Mouse (Mus musculus): ENCODE data around the gene Med9. TPM values are rescaled to one million over a fixed set of nuclear protein-coding genes. Genes with fewer than 3 reads are reported as not detected.

Gene Med9
- 10 to 100 TPM; 34.7 to 38.8 TPM for total RNA-seq (2021)

- peak; percentile 95 to 97 for DNase-seq (ENCODE audit: extremely low spot score in 1 of 2, low spot score in 1 of 2)
Observed at GRCm38 (mm10) chr11:59947752-59948400, at the start of gene Med9. Gene Med9, plus strand, starts transcription at chr11:59948206.

GRCm38 (mm10) chr11:59899711-59900685, 48.0 kb upstream of the Med9 start:
- DNase-seq (ENCODE audit: extremely low spot score in 1 of 2, low spot score in 1 of 2): no peak

GRCm38 (mm10) chr11:59900995-59901394, 47.0 kb upstream of the Med9 start:
- no peak for DNase-seq (ENCODE audit: extremely low spot score in 1 of 2, low spot score in 1 of 2)

- no peak for DNase-seq (ENCODE audit: extremely low spot score in 1 of 2, low spot score in 1 of 2)
Observed at GRCm38 (mm10) chr11:59902045-59902726, 45.8 kb upstream of the Med9 start.

GRCm38 (mm10) chr11:59906521-59907123, 41.4 kb upstream of the Med9 start:
- no peak for DNase-seq (ENCODE audit: extremely low spot score in 1 of 2, low spot score in 1 of 2)

- DNase-seq (ENCODE audit: extremely low spot score in 1 of 2, low spot score in 1 of 2): no peak
Observed at GRCm38 (mm10) chr11:59908446-59908845, 39.6 kb upstream of the Med9 start.

GRCm38 (mm10) chr11:59910586-59910985, 37.4 kb upstream of the Med9 start:
- no peak for DNase-seq (ENCODE audit: extremely low spot score in 1 of 2, low spot score in 1 of 2)

GRCm38 (mm10) chr11:59911523-59911922, 36.5 kb upstream of the Med9 start:
- DNase-seq (ENCODE audit: extremely low spot score in 1 of 2, low spot score in 1 of 2): no peak

- no peak for DNase-seq (ENCODE audit: extremely low spot score in 1 of 2, low spot score in 1 of 2)
Observed at GRCm38 (mm10) chr11:59913702-59914101, 34.3 kb upstream of the Med9 start.

GRCm38 (mm10) chr11:59918014-59918413, 30.0 kb upstream of the Med9 start:
- DNase-seq (ENCODE audit: extremely low spot score in 1 of 2, low spot score in 1 of 2): no peak

GRCm38 (mm10) chr11:59919401-59919800, 28.6 kb upstream of the Med9 start:
- DNase-seq (ENCODE audit: extremely low spot score in 1 of 2, low spot score in 1 of 2): no peak

- DNase-seq (ENCODE audit: extremely low spot score in 1 of 2, low spot score in 1 of 2): no peak
Observed at GRCm38 (mm10) chr11:59920331-59920730, 27.7 kb upstream of the Med9 start.

GRCm38 (mm10) chr11:59921265-59921664, 26.7 kb upstream of the Med9 start:
- DNase-seq (ENCODE audit: extremely low spot score in 1 of 2, low spot score in 1 of 2): no peak

GRCm38 (mm10) chr11:59930031-59930430, 18.0 kb upstream of the Med9 start:
- DNase-seq (ENCODE audit: extremely low spot score in 1 of 2, low spot score in 1 of 2): no peak

- no peak for DNase-seq (ENCODE audit: extremely low spot score in 1 of 2, low spot score in 1 of 2)
Observed at GRCm38 (mm10) chr11:59932560-59933337, 15.3 kb upstream of the Med9 start.

GRCm38 (mm10) chr11:59933943-59934342, 14.1 kb upstream of the Med9 start:
- no peak for DNase-seq (ENCODE audit: extremely low spot score in 1 of 2, low spot score in 1 of 2)

GRCm38 (mm10) chr11:59937023-59937422, 11.0 kb upstream of the Med9 start:
- DNase-seq (ENCODE audit: extremely low spot score in 1 of 2, low spot score in 1 of 2): no peak

GRCm38 (mm10) chr11:59937615-59938014, 10.4 kb upstream of the Med9 start:
- DNase-seq (ENCODE audit: extremely low spot score in 1 of 2, low spot score in 1 of 2): no peak

GRCm38 (mm10) chr11:59939821-59940220, 8.2 kb upstream of the Med9 start:
- DNase-seq (ENCODE audit: extremely low spot score in 1 of 2, low spot score in 1 of 2): no peak

- no peak for DNase-seq (ENCODE audit: extremely low spot score in 1 of 2, low spot score in 1 of 2)
Observed at GRCm38 (mm10) chr11:59940645-59941044, 7.4 kb upstream of the Med9 start.
